Mouse (Mus musculus) CH12.LX (cell line): ENCODE measurements around the gene Man2a1. TPM values are rescaled to one million over a fixed set of nuclear protein-coding genes. Genes with fewer than 3 reads are reported as not detected.
A peak's percentile ranks its signal among the peaks of the same experiment; 100 is the strongest.

Source experiments
- DNase-seq: peaks from one replicate; pipeline ENCODE4 v3.0.0-alpha.2; 2013; ENCODE audit errors: extremely low read depth
- H3K27ac ChIP-seq: 2 replicates; pipeline ENCODE4 v1.5.1; 2012; ENCODE audit warnings: low read depth, mild to moderate bottlenecking, control low read depth, moderate library complexity; ENCODE audit not compliant: insufficient read depth
- H3K27me3 ChIP-seq: replicated peaks from 2 replicates; pipeline ENCODE3; 2012; ENCODE audit warnings: inconsistent platforms
- H3K36me3 ChIP-seq, 2 experiments: replicated peaks in 1 of 2; 2 replicates each; pipeline versions ENCODE3 to v1.6.1; 2012; ENCODE audit warnings: inconsistent platforms in 1 of 2, low read length in 1 of 2, mild to moderate bottlenecking in 1 of 2, mixed read lengths in 1 of 2, moderate library complexity in 1 of 2; ENCODE audit not compliant: control insufficient read depth in 1 of 2, insufficient read depth in 1 of 2
- H3K4me1 ChIP-seq, 2 experiments: 2 replicates each; pipeline ENCODE4 v1.6.1; 2012; ENCODE audit warnings: inconsistent platforms in 1 of 2, moderate library complexity in 1 of 2; ENCODE audit not compliant: insufficient read depth in 2 of 2, control insufficient read depth in 1 of 2
- H3K4me2 ChIP-seq: 2 replicates; pipeline ENCODE4 v1.6.1; 2012; ENCODE audit warnings: low read depth, mild to moderate bottlenecking, control low read depth; ENCODE audit not compliant: poor library complexity, insufficient read depth, severe bottlenecking
- H3K4me3 ChIP-seq, 3 experiments: fragments of 150-350 bp in 1 of 3; sonication (generic) in 1 of 3; replicated peaks in 1 of 3; 2 replicates each; pipeline versions ENCODE3 to v1.5.1; 2011 to 2012; ENCODE audit warnings: low read depth in 2 of 3, low read length in 2 of 3, mild to moderate bottlenecking in 2 of 3, moderate library complexity in 2 of 3, control low read depth in 1 of 3, improper control_type of control experiment in 1 of 3, inconsistent platforms in 1 of 3, mixed read lengths in 1 of 3; ENCODE audit not compliant: poor library complexity in 1 of 3
- H3K79me2 ChIP-seq: replicated peaks from 2 replicates; pipeline ENCODE4 v1.6.1; 2012; ENCODE audit warnings: mild to moderate bottlenecking, moderate library complexity; ENCODE audit not compliant: control insufficient read depth, poor library complexity, insufficient read depth, severe bottlenecking; ENCODE audit errors: extremely low read depth
- H3K9ac ChIP-seq: 2 replicates; pipeline ENCODE4 v1.6.1; 2012; ENCODE audit warnings: low read depth, mild to moderate bottlenecking, control low read depth, moderate library complexity; ENCODE audit not compliant: insufficient read depth
- H3K9me3 ChIP-seq: replicated peaks from 2 replicates; pipeline ENCODE3; 2012; ENCODE audit warnings: low read length, inconsistent platforms, mixed read lengths
- BHLHE40 ChIP-seq: IDR thresholded peaks from 2 replicates; pipeline ENCODE4 v1.6.1; 2011; ENCODE audit warnings: mild to moderate bottlenecking, low read depth, low read length, improper control_type of control experiment
- E2F4 ChIP-seq: IDR thresholded peaks from 2 replicates; pipeline ENCODE4 v1.6.1; 2011; ENCODE audit warnings: low read depth, low read length, improper control_type of control experiment; ENCODE audit not compliant: insufficient replicate concordance
- ELF1 ChIP-seq: IDR thresholded peaks from 2 replicates; pipeline ENCODE4 v1.6.1; 2014; ENCODE audit warnings: low read depth, mild to moderate bottlenecking, inconsistent platforms, low read length, improper control_type of control experiment
- HCFC1 ChIP-seq: IDR thresholded peaks from 2 replicates; pipeline ENCODE4 v1.6.1; 2012; ENCODE audit warnings: low read depth, mild to moderate bottlenecking, inconsistent platforms, low read length, improper control_type of control experiment
- JUN ChIP-seq: IDR thresholded peaks from 2 replicates; pipeline ENCODE4 v1.6.1; 2011; ENCODE audit warnings: low read depth, mild to moderate bottlenecking, low read length, improper control_type of control experiment, moderate library complexity; ENCODE audit not compliant: insufficient read depth
- MAFK ChIP-seq: IDR thresholded peaks from 2 replicates; pipeline ENCODE4 v1.6.1; 2011; ENCODE audit warnings: low read length, improper control_type of control experiment; ENCODE audit not compliant: insufficient replicate concordance
- MAX ChIP-seq: IDR thresholded peaks from 2 replicates; pipeline ENCODE4 v1.6.1; 2011; ENCODE audit warnings: low read length, improper control_type of control experiment
- MXI1 ChIP-seq: IDR thresholded peaks from 2 replicates; pipeline ENCODE4 v1.6.1; 2011; ENCODE audit warnings: mild to moderate bottlenecking, low read depth, low read length, improper control_type of control experiment
- MYC ChIP-seq: IDR thresholded peaks from 2 replicates; pipeline ENCODE4 v1.6.1; 2011; ENCODE audit warnings: low read depth, mild to moderate bottlenecking, improper control_type of control experiment, low read length
- NRF1 ChIP-seq: IDR thresholded peaks from 2 replicates; pipeline ENCODE4 v1.6.1; 2014; ENCODE audit warnings: low read depth, mild to moderate bottlenecking, inconsistent platforms, low read length, improper control_type of control experiment, moderate library complexity
- PAX5 ChIP-seq: IDR thresholded peaks from 2 replicates; pipeline ENCODE4 v1.6.1; 2012; ENCODE audit warnings: low read length, inconsistent platforms, mixed read lengths
- RCOR1 ChIP-seq: conservative IDR thresholded peaks from 2 replicates; pipeline ENCODE4 v1.6.1; 2012; ENCODE audit warnings: low read depth, mild to moderate bottlenecking, inconsistent platforms, low read length, improper control_type of control experiment
- SMC3 ChIP-seq: IDR thresholded peaks from 2 replicates; pipeline ENCODE4 v1.6.1; 2011; ENCODE audit warnings: low read depth, low read length, improper control_type of control experiment
- TBP ChIP-seq: conservative IDR thresholded peaks from 2 replicates; pipeline ENCODE4 v1.6.1; 2011; ENCODE audit warnings: low read depth, low read length, improper control_type of control experiment
- USF1 ChIP-seq: IDR thresholded peaks from 2 replicates; pipeline ENCODE4 v1.6.1; 2014; ENCODE audit warnings: low read depth, mild to moderate bottlenecking, inconsistent platforms, low read length, improper control_type of control experiment
- USF2 ChIP-seq: conservative IDR thresholded peaks from 2 replicates; pipeline ENCODE4 v1.6.1; 2011; ENCODE audit warnings: low read depth, low read length, improper control_type of control experiment
- ZNF384 ChIP-seq: IDR thresholded peaks from 2 replicates; pipeline ENCODE4 v1.6.1; 2012; ENCODE audit warnings: low read depth, low read length, improper control_type of control experiment, inconsistent platforms
- dilution Hi-C: fragments of 300-500 bp; cut with MboI; formaldehyde crosslinking; loops from 2 replicates; pipeline ENCODE4 v1.14.3; 2020; ENCODE audit warnings: low sequenced_read_pairs; ENCODE audit not compliant: extremely low pct_unique_long_range_greater_than_20kb, extremely low pct_ligation_motif_present
- in situ Hi-C: fragments of 300-500 bp; cut with MboI; formaldehyde crosslinking; loops from 3 replicates; pipeline ENCODE4 v1.14.3; 2019; ENCODE audit warnings: low sequenced_read_pairs, low pct_ligation_motif_present, low pct_unique_long_range_greater_than_20kb, mixed read lengths
- polyA plus RNA-seq: library from polyadenylated mRNA; unstranded; fragments of >175 nt; gene quantifications from 2 replicates; pipeline ENCODE4 v1.2.1, GENCODE M21; 2012; ENCODE audit warnings: low read depth; ENCODE audit not compliant: insufficient read length
- total RNA-seq, 2 experiments: library from RNA; depleted of rRNA; stranded (reverse); fragments of 300-350 nt in 1 of 2; fragments of >200 nt in 1 of 2; gene quantifications; 2 replicates each; pipeline ENCODE4 v1.2.3; 2012 to 2014

Man2a1 gene
- total and polyA plus RNA-seq, 3 experiments = 7.9 to 15.4 (median 11.9) TPM

DNA sequence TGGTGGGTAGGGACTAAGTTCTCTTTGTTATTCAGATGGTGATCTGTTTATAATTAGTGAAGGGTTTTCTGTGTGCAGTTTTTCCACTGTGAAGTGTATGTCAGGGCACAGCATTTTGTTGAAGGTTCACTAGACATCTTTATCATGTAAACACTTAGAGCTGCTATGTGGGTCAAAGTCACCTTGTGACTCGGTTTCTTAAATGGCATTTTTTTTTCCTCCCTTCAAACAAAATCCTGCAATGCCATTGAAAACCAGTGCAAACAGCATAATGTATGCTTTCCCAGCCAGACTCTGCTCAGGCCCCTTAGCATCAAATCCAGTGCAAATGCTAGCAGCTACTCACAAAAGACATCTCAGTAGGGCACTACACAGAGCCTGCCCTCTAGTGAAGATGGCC is 148.6 kb downstream of the Man2a1 start:
- peaks cover 4 to 46% of the 10 kb centered on the region in 2 experiments for H3K36me3 ChIP-seq
- no peak for DNase-seq
- H3K4me1 ChIP-seq = peaks cover 0 to 28% of the 10 kb centered on the region in 2 experiments; a peak in 2 of 4 replicates
- no peaks in the 10 kb centered on the region for H3K79me2 ChIP-seq
- H3K9me3 ChIP-seq = peaks cover 7% of the 10 kb centered on the region
- H3K27ac ChIP-seq = no peak overlapping the region
- H3K27me3 ChIP-seq = no peaks in the 10 kb centered on the region
- TF ChIP-seq PAX5 (no peak), E2F4 (no peak), MAX (no peak), USF1 (no peak), ZNF384 (no peak), RCOR1 (no peak), ELF1 (no peak), SMC3 (no peak), MAFK (no peak), MYC (no peak), MXI1 (no peak), HCFC1 (no peak), TBP (no peak)
- H3K4me3 ChIP-seq = no peak overlapping the region
- dilution Hi-C loops (no loop called here), in situ Hi-C loops (no loop called here)
- H3K4me2 ChIP-seq = no peak overlapping the region
- no peak overlapping the region for H3K9ac ChIP-seq

DNA sequence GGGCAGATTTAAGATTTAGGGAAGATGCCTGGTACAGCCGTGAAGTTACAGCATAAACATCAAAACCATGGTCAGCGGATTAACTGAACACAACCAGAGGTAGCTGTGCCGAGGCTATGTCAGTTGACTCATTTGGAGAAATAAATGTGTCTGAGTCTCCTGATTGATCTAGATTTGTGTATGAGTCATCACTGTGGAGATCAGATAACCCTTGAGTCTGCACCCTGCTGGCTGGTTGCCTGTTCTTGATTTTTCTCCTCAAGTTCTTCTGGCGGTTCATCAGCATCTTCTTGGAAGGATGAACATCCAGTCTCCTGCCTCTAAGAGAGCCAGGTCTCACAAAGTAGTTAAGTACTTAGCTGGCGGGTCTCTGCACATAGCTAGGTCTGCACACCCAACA is 150.7 kb downstream of the Man2a1 start:
- dilution Hi-C loops (no loop called here), in situ Hi-C loops (loop anchor here (10.0 kb wide), 1 partner anchor 136 kb away; no protein-coding TSS in a partner anchor)
- DNase-seq = peak; percentile 23
- Histone ChIP-seq H3K4me3 (no peak overlapping the region), H3K27me3 (no peaks in the 10 kb centered on the region), H3K9ac (no peak overlapping the region), H3K79me2 (no peaks in the 10 kb centered on the region), H3K9me3 (no peaks in the 10 kb centered on the region), H3K27ac (no peak overlapping the region), H3K36me3 (peaks cover 4 to 30% of the 10 kb centered on the region in 2 experiments), H3K4me2 (no peak overlapping the region), H3K4me1 (peaks cover 2 to 32% of the 10 kb centered on the region in 2 experiments; a peak in 2 of 4 replicates)
- TF ChIP-seq MAX (no peak), JUN (peak; percentile 23; the same call in 1 of the 2 replicates), BHLHE40 (no peak), RCOR1 (no peak), USF2 (no peak), NRF1 (no peak)
